Comparison of ENCODE assay signal across 10 mouse cellular contexts in the genomic region with DNA sequence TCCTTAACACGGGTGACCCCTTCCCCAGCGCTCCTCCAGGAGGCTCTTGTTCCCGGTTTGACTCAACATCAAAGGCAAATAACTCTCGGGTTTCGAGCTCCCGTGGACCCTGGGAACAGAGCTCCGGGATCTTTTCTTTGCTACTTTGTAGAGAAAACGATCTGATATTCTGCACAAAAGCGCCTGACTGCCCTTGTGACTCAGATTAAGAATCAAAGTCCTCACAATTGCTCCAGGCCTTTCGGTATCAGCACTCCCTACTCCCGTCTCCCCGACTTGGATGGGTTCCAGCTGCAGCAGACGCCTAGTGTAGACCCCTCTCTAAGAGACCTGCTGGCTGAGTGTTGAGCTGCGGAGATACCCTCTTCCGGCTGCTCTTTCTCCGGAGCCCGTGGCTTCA. TPM values are rescaled to one million over a fixed set of nuclear protein-coding genes. Genes with fewer than 3 reads are reported as not detected.
A peak's percentile ranks its signal among the peaks of the same experiment; 100 is the strongest.
DNase-seq lines count a peak whose midpoint lies in the region; ATAC-seq and TF ChIP-seq lines count a peak whose summit lies in the region.
"Had no signal": no experiment of that assay in that cellular context is flagged by ENCODE, and none has a peak within 500 bp of the region (broad histone marks: within the 10 kb centered on the region; RNA-seq: fewer than 3 reads in every experiment).

No protein-coding gene starts in this region.

- H3K27me3 ChIP-seq in heart, embryonic 12.5 days (replicated peaks) = no peaks in the 10 kb centered on the region
- no peaks in the 10 kb centered on the region for H3K27me3 ChIP-seq in forebrain, embryonic 13.5 days
- H3K27me3 ChIP-seq in limb, embryonic 15.5 days = no peaks in the 10 kb centered on the region

- H3K9ac ChIP-seq in heart, embryonic 12.5 days = 0 out of 2 replicates have a peak overlapping the region, but pooled peaks have one; percentile 5
- H3K9ac ChIP-seq in forebrain, embryonic 13.5 days = no peak overlapping the region
- H3K9ac ChIP-seq in limb, embryonic 15.5 days = no peak overlapping the region
- H3K9ac ChIP-seq: liver, embryonic 14.5 days had no signal

- H3K9me3 ChIP-seq in heart, embryonic 12.5 days (replicated peaks) = 0 out of 2 replicates have a peak, but pooled peaks cover 4% of the 10 kb centered on the region
- no peaks in the 10 kb centered on the region for H3K9me3 ChIP-seq in forebrain, embryonic 13.5 days (replicated peaks)
- H3K9me3 ChIP-seq in limb, embryonic 15.5 days = no peaks in the 10 kb centered on the region

- peaks cover 26% of the 10 kb centered on the region for H3K4me1 ChIP-seq in heart, embryonic 12.5 days (replicated peaks)
- peaks cover 9% of the 10 kb centered on the region for H3K4me1 ChIP-seq in forebrain, embryonic 13.5 days
- peaks cover 9% of the 10 kb centered on the region; the same call in 1 of the 2 replicates for H3K4me1 ChIP-seq in limb, embryonic 15.5 days

- ATAC-seq in heart, embryonic 12.5 days (ENCODE audit: insufficient number of reproducible peaks, low FRiP score) = peak; percentile 77
- peak; percentile 77 for ATAC-seq in forebrain, embryonic 13.5 days
- 0 out of 2 replicates have a peak, but pooled peaks have one; percentile 37 for ATAC-seq in limb, embryonic 15.5 days (ENCODE audit: insufficient number of reproducible peaks, low FRiP score, low TSS enrichment, low read depth)

- TF ChIP-seq POLR2A in brain, embryonic 14.5 days (IDR thresholded peaks at IDR 0.05; ENCODE audit: borderline replicate concordance, extremely low read depth, insufficient read depth, insufficient read length, poor library complexity, severe bottlenecking) = no peak

- DNase-seq in heart, adult 18-20 months = no peak
- DNase-seq in brain, embryonic 14.5 days (ENCODE audit: low read depth) = peak; percentile 83
- no peak for DNase-seq in layer of hippocampus, postnatal 14 days (ENCODE audit: low spot score in 2 of 2)
- no peak for DNase-seq in neural tube, embryonic 10.5 days (ENCODE audit: extremely low spot score, low spot score)
- no peak for DNase-seq in ovary, postnatal 36 days (ENCODE audit: low spot score)

- no peak for TF ChIP-seq CTCF in brain, embryonic 14.5 days (IDR thresholded peaks at IDR 0.05; ENCODE audit: borderline replicate concordance, extremely low read depth, insufficient read depth, insufficient read length)

- H3K4me3 ChIP-seq in heart, embryonic 12.5 days = no peak overlapping the region
- H3K4me3 ChIP-seq in forebrain, embryonic 13.5 days = no peak overlapping the region
- H3K4me3 ChIP-seq in limb, embryonic 15.5 days = no peak overlapping the region
- H3K4me3 ChIP-seq: myocyte had no signal

- H3K36me3 ChIP-seq in heart, embryonic 12.5 days = no peaks in the 10 kb centered on the region
- no peaks in the 10 kb centered on the region for H3K36me3 ChIP-seq in forebrain, embryonic 13.5 days (ENCODE audit: poor library complexity, severe bottlenecking)
- H3K36me3 ChIP-seq in limb, embryonic 15.5 days = no peaks in the 10 kb centered on the region

- peak overlapping the region; percentile 78 for H3K27ac ChIP-seq in heart, embryonic 12.5 days (ENCODE audit: poor library complexity, severe bottlenecking)
- no peak overlapping the region for H3K27ac ChIP-seq in forebrain, embryonic 13.5 days
- no peak overlapping the region; the same call in 1 of the 2 replicates for H3K27ac ChIP-seq in limb, embryonic 15.5 days
- H3K27ac ChIP-seq: liver, embryonic 14.5 days had no signal

- 16% methylated on average over 17 of the region's 17 CpGs for WGBS in heart, embryonic 12.5 days
- WGBS in forebrain, embryonic 13.5 days = 25% methylated on average over 17 of the region's 17 CpGs
- WGBS in limb, embryonic 15.5 days = 22% methylated on average over 17 of the region's 17 CpGs

- peak overlapping the region; percentile 39 for H3K4me2 ChIP-seq in heart, embryonic 12.5 days
- peak overlapping the region; percentile 12 for H3K4me2 ChIP-seq in forebrain, embryonic 13.5 days
- H3K4me2 ChIP-seq in limb, embryonic 15.5 days = no peak overlapping the region

RNA-seq across cellular contexts. Expression of a gene that starts 33.1 kb away (rescaled TPM):
- polyA plus RNA-seq in heart, embryonic 12.5 days (2016; fragmentation: Nextera tagmentation; extraction: Ambion mirVana) = 41.8 and 41.9 TPM in 2 replicates
- 10 to 100 TPM; 33.5 to 39.6 TPM for total RNA-seq in heart, adult 18-20 months (2021)
- polyA plus RNA-seq in brain, embryonic 14.5 days (2012; rRNA removed) = 30.0 and 35.3 TPM in 2 replicates
- 24.0 and 26.4 TPM in 2 replicates for polyA plus RNA-seq in forebrain, embryonic 13.5 days (2015; fragmentation: Nextera tagmentation; extraction: Ambion mirVana)
- polyA plus RNA-seq in limb, embryonic 15.5 days (2015; fragmentation: Nextera tagmentation; extraction: Ambion mirVana) = 78.0 and 78.5 TPM in 2 replicates
- total RNA-seq in layer of hippocampus, postnatal 14 days (2021) = 10 to 100 TPM; 48.1 to 52.4 TPM
